Mouse (Mus musculus) liver, adult 2 months (tissue): ENCODE measurements around the gene Dusp16. TPM values are rescaled to one million over a fixed set of nuclear protein-coding genes. Genes with fewer than 3 reads are reported as not detected.

Experiments
- DNase-seq: peaks from one replicate; pipeline ENCODE4 v3.0.0-alpha.2; 2011; ENCODE audit warnings: low read depth, low spot score; ENCODE audit errors: extremely low read depth
- H3K27ac ChIP-seq: fragments of 200-500 bp; replicated peaks from 2 replicates; pipeline ENCODE4 v1.5.1; 2012; ENCODE audit warnings: low read depth, mild to moderate bottlenecking, control low read depth, inconsistent platforms, low read length; ENCODE audit not compliant: insufficient read depth
- H3K27me3 ChIP-seq: fragments of 200-500 bp; 2 replicates; pipeline ENCODE4 v1.6.1; 2012; ENCODE audit warnings: mild to moderate bottlenecking, moderate library complexity, low read length, inconsistent platforms; ENCODE audit not compliant: control insufficient read depth, insufficient read depth
- H3K36me3 ChIP-seq: fragments of 200-500 bp; 2 replicates; pipeline ENCODE4 v1.6.1; 2012; ENCODE audit warnings: low read length, inconsistent platforms; ENCODE audit not compliant: control insufficient read depth, insufficient read depth
- H3K4me1 ChIP-seq: fragments of 200-500 bp; 2 replicates; pipeline ENCODE4 v1.6.1; 2011; ENCODE audit warnings: low read length; ENCODE audit not compliant: control insufficient read depth, insufficient read depth
- H3K4me3 ChIP-seq: fragments of 200-500 bp; 2 replicates; pipeline ENCODE4 v1.5.1; 2011; ENCODE audit warnings: low read depth, mild to moderate bottlenecking, control low read depth, low read length, moderate library complexity; ENCODE audit not compliant: insufficient read depth
- H3K79me2 ChIP-seq: fragments of 200-500 bp; 2 replicates; pipeline ENCODE4 v1.6.1; 2012; ENCODE audit warnings: inconsistent platforms, mild to moderate bottlenecking, low read length, moderate library complexity; ENCODE audit not compliant: control insufficient read depth, insufficient read depth
- H3K9ac ChIP-seq: fragments of 200-500 bp; 2 replicates; pipeline ENCODE4 v1.6.1; 2012; ENCODE audit warnings: low read depth, mild to moderate bottlenecking, control low read depth, inconsistent platforms, low read length
- CTCF ChIP-seq: fragments of 200-500 bp; IDR thresholded peaks from 2 replicates; pipeline ENCODE4 v1.5.1; 2011; ENCODE audit warnings: low read depth, low read length, control low read depth
- POLR2A ChIP-seq: fragments of 200-500 bp; IDR thresholded peaks from 2 replicates; pipeline ENCODE4 v1.6.1; 2011; ENCODE audit warnings: low read length, control low read depth; ENCODE audit not compliant: insufficient read depth; ENCODE audit errors: extremely low read depth
- WGBS: fragments of 180-500 bp; shearing (Covaris S2); methylation state at CpG from one replicate; pipeline ENCODE4 v1.1.7; 2018; 5-methylcytosine and 5-hydroxymethylcytosine counted together
- polyA plus RNA-seq: library from polyadenylated mRNA; depleted of rRNA; stranded (reverse); fragments of >200 nt; gene quantifications from 2 replicates; pipeline ENCODE4 v1.2.3, GENCODE M21; 2012
- total RNA-seq: library from RNA; depleted of rRNA; stranded (reverse); fragments of >200 nt; gene quantifications from 2 replicates; pipeline ENCODE4 v1.2.3, GENCODE M21; 2014

The Dusp16 gene
- total and polyA plus RNA-seq, 2 experiments = 19.7 to 20.0 TPM

- 73% methylated on average over 3 of the region's 3 CpGs for WGBS
Measured at GRCm38 (mm10) chr6:134713321-134713720, 79.1 kb downstream of the Dusp16 start.

DNA sequence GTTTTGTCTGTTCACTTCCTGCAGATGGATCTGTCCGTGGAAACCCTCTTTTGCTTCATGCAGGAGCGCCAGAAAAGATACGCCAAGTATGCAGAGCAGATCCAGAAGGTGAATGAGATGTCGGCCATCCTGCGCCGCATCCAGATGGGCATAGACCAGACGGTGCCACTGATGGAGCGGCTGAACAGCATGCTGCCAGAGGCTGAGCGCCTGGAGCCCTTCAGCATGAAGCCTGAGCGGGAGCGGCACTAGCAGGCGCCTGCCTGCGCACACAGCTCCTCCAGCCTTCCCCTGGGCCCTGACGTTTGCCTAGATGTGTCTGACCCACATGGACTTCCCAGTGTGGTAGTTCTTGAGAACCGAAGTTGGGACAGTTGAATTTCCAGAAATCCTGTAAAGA, 82.4 kb downstream of the Dusp16 start:
- H3K4me3 ChIP-seq = no peak overlapping the region
- no peak overlapping the region for H3K27ac ChIP-seq
- no peaks in the 10 kb centered on the region for H3K27me3 ChIP-seq
- TF ChIP-seq CTCF (no peak), POLR2A (no peak)
- H3K36me3 ChIP-seq = no peaks in the 10 kb centered on the region; the same call in 1 of the 2 replicates
- H3K9ac ChIP-seq = no peak overlapping the region
- H3K4me1 ChIP-seq = peaks cover 3% of the 10 kb centered on the region; the same call in 1 of the 2 replicates
- 94% methylated on average over 15 of the region's 15 CpGs for WGBS
- DNase-seq = no peak
- H3K79me2 ChIP-seq = no peaks in the 10 kb centered on the region; the same call in 1 of the 2 replicates

More at GRCm38 (mm10) chr6:134713321-134713720, 79.1 kb downstream of the Dusp16 start:
- H3K4me1 ChIP-seq = no peaks in the 10 kb centered on the region
- TF ChIP-seq CTCF (no peak), POLR2A (no peak)
- H3K36me3 ChIP-seq = peaks cover 10% of the 10 kb centered on the region
- H3K4me3 ChIP-seq = no peak overlapping the region
- H3K27ac ChIP-seq = no peak overlapping the region
- DNase-seq = no peak
- H3K79me2 ChIP-seq = no peaks in the 10 kb centered on the region
- no peaks in the 10 kb centered on the region for H3K27me3 ChIP-seq
- H3K9ac ChIP-seq = no peak overlapping the region

DNA sequence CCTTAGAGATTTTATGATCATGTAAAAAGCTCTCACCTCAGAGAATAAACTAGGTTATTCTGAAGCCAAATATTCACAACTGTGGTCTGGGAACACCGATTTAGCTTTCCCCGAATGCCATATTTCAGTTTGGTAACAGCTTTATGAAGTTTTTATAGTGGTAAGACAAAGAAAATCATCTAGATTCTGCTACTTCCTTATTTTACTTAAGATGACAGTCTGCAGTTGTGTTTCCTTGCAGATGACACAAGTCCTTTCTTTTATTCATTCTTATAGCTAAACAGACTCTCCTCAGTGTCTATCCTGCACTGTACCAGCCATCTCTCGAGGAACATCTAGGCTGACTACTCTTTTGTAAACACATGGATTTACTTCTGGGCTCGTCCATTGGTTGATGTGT, 86.0 kb downstream of the Dusp16 start:
- no peaks in the 10 kb centered on the region for H3K27me3 ChIP-seq
- H3K27ac ChIP-seq = no peak overlapping the region
- H3K79me2 ChIP-seq = no peaks in the 10 kb centered on the region; the same call in 1 of the 2 replicates
- H3K9ac ChIP-seq = no peak overlapping the region
- no peak for TF ChIP-seq POLR2A
- TF ChIP-seq CTCF = no peak
- no peak for DNase-seq
- 87% methylated on average over 4 of the region's 4 CpGs for WGBS
- peaks cover 13% of the 10 kb centered on the region for H3K4me1 ChIP-seq
- no peak overlapping the region for H3K4me3 ChIP-seq
- H3K36me3 ChIP-seq = no peaks in the 10 kb centered on the region; the same call in 1 of the 2 replicates

- TF ChIP-seq POLR2A (no peak), CTCF (no peak)
- Histone ChIP-seq H3K27me3 (no peaks in the 10 kb centered on the region), H3K27ac (peak overlapping the region; percentile 84), H3K79me2 (no peaks in the 10 kb centered on the region; the same call in 1 of the 2 replicates), H3K9ac (0 out of 2 replicates have a peak overlapping the region, but pooled peaks have one; percentile 10), H3K36me3 (no peaks in the 10 kb centered on the region), H3K4me1 (peaks cover 26% of the 10 kb centered on the region), H3K4me3 (no peak overlapping the region)
- DNase-seq = peak; percentile 100
- 23% methylated on average over 4 of the region's 4 CpGs for WGBS
Measured at GRCm38 (mm10) chr6:134703053-134703690, 89.3 kb downstream of the Dusp16 start.

- no peaks in the 10 kb centered on the region for H3K36me3 ChIP-seq
- peak; percentile 51 for DNase-seq
- H3K27ac ChIP-seq = peak overlapping the region; percentile 60
- H3K4me1 ChIP-seq = peaks cover 26% of the 10 kb centered on the region
- H3K4me3 ChIP-seq = no peak overlapping the region
- no peak overlapping the region for H3K9ac ChIP-seq
- no peaks in the 10 kb centered on the region for H3K27me3 ChIP-seq
- H3K79me2 ChIP-seq = no peaks in the 10 kb centered on the region; the same call in 1 of the 2 replicates
- WGBS = 75% methylated on average over 7 of the region's 7 CpGs
- TF ChIP-seq CTCF = no peak
- TF ChIP-seq POLR2A = no peak
Measured at GRCm38 (mm10) chr6:134702184-134702583, 90.2 kb downstream of the Dusp16 start.

GRCm38 (mm10) chr6:134701211-134701602, 91.2 kb downstream of the Dusp16 start:
- no peak overlapping the region for H3K9ac ChIP-seq
- H3K4me3 ChIP-seq = no peak overlapping the region
- DNase-seq = peak; percentile 59
- no peak for TF ChIP-seq CTCF
- TF ChIP-seq POLR2A = no peak
- H3K27ac ChIP-seq = peak overlapping the region; percentile 30
- H3K4me1 ChIP-seq = peaks cover 26% of the 10 kb centered on the region
- H3K27me3 ChIP-seq = no peaks in the 10 kb centered on the region
- no peaks in the 10 kb centered on the region; the same call in 1 of the 2 replicates for H3K79me2 ChIP-seq
- 56% methylated on average over 6 of the region's 6 CpGs for WGBS
- H3K36me3 ChIP-seq = no peaks in the 10 kb centered on the region
